Mouse (Mus musculus): Measurements from ENCODE around the gene Tmem176b.

Tmem176b gene

DNA sequence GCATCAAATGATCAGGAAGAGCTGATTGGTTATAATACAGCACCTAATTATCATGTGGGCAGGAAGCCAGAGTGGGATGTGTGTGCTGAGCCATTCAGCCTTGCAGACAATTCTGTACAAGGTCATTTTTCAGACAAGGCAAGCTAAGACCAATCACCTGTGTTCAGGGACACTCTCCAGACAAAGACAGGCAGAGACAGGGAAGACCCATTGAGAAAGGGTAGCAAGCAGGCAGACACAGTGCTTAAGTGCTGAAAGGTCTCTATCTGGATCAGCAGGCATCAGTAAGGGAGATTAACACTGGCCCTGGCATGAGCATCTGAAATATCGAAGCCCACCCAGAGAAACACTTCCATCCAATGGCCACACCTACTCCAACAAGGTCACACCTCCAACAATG is 56.9 kb downstream of the Tmem176b start:
- DNase-seq = no peak
